Mouse (Mus musculus) olfactory bulb, adult 2 months (tissue): Measurements from ENCODE around the gene Azin2.

Experiments used
- CTCF ChIP-seq: fragments of 200-500 bp; IDR thresholded peaks from 2 replicates; pipeline ENCODE4 v1.5.1; 2012; ENCODE audit warnings: low read depth, mild to moderate bottlenecking, low read length, moderate library complexity; ENCODE audit not compliant: insufficient read depth
- POLR2A ChIP-seq: fragments of 200-500 bp; IDR thresholded peaks from 2 replicates; pipeline ENCODE4 v1.6.1; 2012; ENCODE audit warnings: mild to moderate bottlenecking, low read depth, low read length, moderate library complexity; ENCODE audit not compliant: insufficient read depth

DNA sequence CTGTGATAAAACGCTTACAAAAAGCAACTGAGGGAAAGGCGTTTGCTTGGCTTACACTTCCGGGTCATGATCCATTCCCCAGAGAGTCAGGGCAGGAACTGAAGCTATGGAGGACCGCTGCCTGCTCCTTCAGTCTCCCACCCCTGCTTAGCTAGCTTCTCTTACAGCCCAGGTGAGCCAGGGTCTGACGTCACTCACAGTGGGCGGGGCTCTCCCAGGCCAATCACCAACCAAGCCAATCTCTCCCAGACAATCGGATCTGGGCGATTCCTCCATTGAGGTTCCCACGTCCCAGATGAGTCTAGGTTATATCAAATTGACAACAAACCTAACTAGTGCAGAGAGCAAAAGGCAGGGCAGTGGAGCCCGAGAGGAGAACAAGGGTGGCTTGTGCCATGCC is 43.1 kb downstream of the Azin2 start:
- TF ChIP-seq POLR2A (no peak), CTCF (no peak)
